Mouse (Mus musculus): ENCODE measurements at regions not wholly inside any gene's neighbourhood (a gene's known extent, or its start where the extent isn't known, plus 50 kb on each side); places are given as distances from the start of the nearest gene placed in this dataset.
"Not testable (repeated sequence)": the region's sequence is repeated elsewhere in the genome, so short reads cannot be mapped to it uniquely, and the experiment has no call there.

GRCm38 (mm10) chr1:98665584-98665983 is 244.7 kb downstream of the Slco6d1 start:
- no peak for DNase-seq (ENCODE audit: low read depth, low spot score)

- DNase-seq (ENCODE audit: low read depth, low spot score): not testable (repeated sequence)
Observed at GRCm38 (mm10) chr1:98667426-98667825, 246.5 kb downstream of the Slco6d1 start.

GRCm38 (mm10) chr1:98667887-98668286 is 247.0 kb downstream of the Slco6d1 start:
- DNase-seq (ENCODE audit: low read depth, low spot score): peak; percentile 32

- no peak for DNase-seq (ENCODE audit: low read depth, low spot score)
Observed at GRCm38 (mm10) chr1:98668595-98668994, 247.7 kb downstream of the Slco6d1 start.

GRCm38 (mm10) chr1:98678686-98679085 is 257.8 kb downstream of the Slco6d1 start:
- DNase-seq (ENCODE audit: low read depth, low spot score): peak; percentile 8

GRCm38 (mm10) chr1:98713809-98714208 is 292.9 kb downstream of the Slco6d1 start:
- no peak for DNase-seq (ENCODE audit: low read depth, low spot score)

- no peak for DNase-seq (ENCODE audit: low read depth, low spot score)
Observed at GRCm38 (mm10) chr1:98714307-98714706, 293.4 kb downstream of the Slco6d1 start.

- no peak for DNase-seq (ENCODE audit: low read depth, low spot score)
Observed at GRCm38 (mm10) chr1:98720595-98720994, 299.7 kb downstream of the Slco6d1 start.

- DNase-seq (ENCODE audit: low read depth, low spot score): no peak
Observed at GRCm38 (mm10) chr1:98727354-98728015, 306.6 kb downstream of the Slco6d1 start.

GRCm38 (mm10) chr1:98748886-98749285 is 328.0 kb downstream of the Slco6d1 start:
- peak; percentile 55 for DNase-seq (ENCODE audit: low read depth, low spot score)

GRCm38 (mm10) chr1:98788528-98788927 is 367.6 kb downstream of the Slco6d1 start:
- DNase-seq (ENCODE audit: low read depth, low spot score): no peak

GRCm38 (mm10) chr1:98793320-98793719 is 372.4 kb downstream of the Slco6d1 start:
- no peak for DNase-seq (ENCODE audit: low read depth, low spot score)

GRCm38 (mm10) chr1:98812543-98812942 is 391.6 kb downstream of the Slco6d1 start:
- no peak for DNase-seq (ENCODE audit: low read depth, low spot score)

GRCm38 (mm10) chr1:98813990-98814389 is 393.1 kb downstream of the Slco6d1 start:
- no peak for DNase-seq (ENCODE audit: low read depth, low spot score)

- no peak for DNase-seq (ENCODE audit: low read depth, low spot score)
Observed at GRCm38 (mm10) chr1:98818076-98818475, 397.2 kb downstream of the Slco6d1 start.

- DNase-seq (ENCODE audit: low read depth, low spot score): no peak
Observed at GRCm38 (mm10) chr1:98860236-98860635, 439.3 kb downstream of the Slco6d1 start.

- DNase-seq (ENCODE audit: low read depth, low spot score): no peak
Observed at GRCm38 (mm10) chr1:98906260-98906659, 485.3 kb downstream of the Slco6d1 start.

- no peak for DNase-seq (ENCODE audit: low read depth, low spot score)
Observed at GRCm38 (mm10) chr1:98923043-98923442, 502.1 kb downstream of the Slco6d1 start.

GRCm38 (mm10) chr1:98924933-98925332 is 504.0 kb downstream of the Slco6d1 start:
- DNase-seq (ENCODE audit: low read depth, low spot score): peak; percentile 82

GRCm38 (mm10) chr1:98930926-98931325 is 510.0 kb downstream of the Slco6d1 start:
- no peak for DNase-seq (ENCODE audit: low read depth, low spot score)

- no peak for DNase-seq (ENCODE audit: low read depth, low spot score)
Observed at GRCm38 (mm10) chr1:98932239-98932638, 511.3 kb downstream of the Slco6d1 start.

- DNase-seq (ENCODE audit: low read depth, low spot score): no peak
Observed at GRCm38 (mm10) chr1:98977686-98978085, 556.8 kb downstream of the Slco6d1 start.

Data from telencephalon, adult 2 months (tissue).